Mouse (Mus musculus) B cell, adult 67 days (primary cell): ENCODE data around the gene Palm. TPM values are rescaled to one million over a fixed set of nuclear protein-coding genes. Genes with fewer than 3 reads are reported as not detected.

ENCODE experiments used
- total RNA-seq, 2 experiments: library from RNA; stranded (reverse); gene quantifications; 4 replicates each; pipeline ENCODE4 v1.2.4; 2023

Gene Palm
- total RNA-seq = 1 to 10 TPM; 4.9 to 5.1 TPM

DNA sequence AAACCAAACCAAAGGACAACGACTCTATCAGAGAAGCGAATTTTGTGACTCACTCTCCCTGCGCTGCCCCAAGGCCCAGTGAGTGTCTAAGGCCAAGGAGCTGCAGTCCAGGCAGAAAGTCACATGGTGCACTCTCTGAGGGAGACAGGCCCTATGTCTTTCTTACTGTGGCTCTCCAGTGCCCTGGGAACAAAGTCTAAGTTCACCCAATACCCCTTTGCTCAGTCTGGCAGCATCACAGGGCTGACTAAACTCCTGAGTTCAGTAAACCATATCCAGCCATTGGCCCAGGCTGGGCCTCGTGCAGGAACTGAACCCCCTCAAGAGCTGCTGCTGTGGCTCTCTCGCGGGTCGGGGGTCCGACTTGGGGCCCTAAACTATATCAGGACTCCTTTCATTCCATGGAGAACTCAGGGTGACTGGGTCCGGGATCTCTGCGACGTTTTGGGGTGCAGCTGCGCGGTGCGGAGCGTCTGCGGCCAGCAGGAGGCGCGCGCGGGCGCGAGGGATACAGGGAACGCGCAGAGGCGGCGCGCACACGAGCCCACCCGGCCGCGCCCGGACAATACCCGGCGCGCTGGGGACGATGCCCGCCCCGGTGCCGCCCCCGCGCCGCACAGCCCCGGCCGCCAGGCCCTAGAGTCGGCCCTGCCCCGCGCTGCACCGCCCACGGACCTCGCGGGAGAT lies at the start of gene Palm:
TSS of gene Palm (plus strand) at position 522 of the 687 bp plus-strand sequence.

GRCm38 (mm10) chr10:79745898-79746773 lies 47.2 kb upstream of the Palm start, which contains the start of gene Polrmt:
Polrmt (minus strand) TSS chr10:79746581.

GRCm38 (mm10) chr10:79754856-79755516 lies 38.4 kb upstream of the Palm start, which contains the start of gene Fgf22:
Fgf22 (plus strand) TSS chr10:79755076.

DNA sequence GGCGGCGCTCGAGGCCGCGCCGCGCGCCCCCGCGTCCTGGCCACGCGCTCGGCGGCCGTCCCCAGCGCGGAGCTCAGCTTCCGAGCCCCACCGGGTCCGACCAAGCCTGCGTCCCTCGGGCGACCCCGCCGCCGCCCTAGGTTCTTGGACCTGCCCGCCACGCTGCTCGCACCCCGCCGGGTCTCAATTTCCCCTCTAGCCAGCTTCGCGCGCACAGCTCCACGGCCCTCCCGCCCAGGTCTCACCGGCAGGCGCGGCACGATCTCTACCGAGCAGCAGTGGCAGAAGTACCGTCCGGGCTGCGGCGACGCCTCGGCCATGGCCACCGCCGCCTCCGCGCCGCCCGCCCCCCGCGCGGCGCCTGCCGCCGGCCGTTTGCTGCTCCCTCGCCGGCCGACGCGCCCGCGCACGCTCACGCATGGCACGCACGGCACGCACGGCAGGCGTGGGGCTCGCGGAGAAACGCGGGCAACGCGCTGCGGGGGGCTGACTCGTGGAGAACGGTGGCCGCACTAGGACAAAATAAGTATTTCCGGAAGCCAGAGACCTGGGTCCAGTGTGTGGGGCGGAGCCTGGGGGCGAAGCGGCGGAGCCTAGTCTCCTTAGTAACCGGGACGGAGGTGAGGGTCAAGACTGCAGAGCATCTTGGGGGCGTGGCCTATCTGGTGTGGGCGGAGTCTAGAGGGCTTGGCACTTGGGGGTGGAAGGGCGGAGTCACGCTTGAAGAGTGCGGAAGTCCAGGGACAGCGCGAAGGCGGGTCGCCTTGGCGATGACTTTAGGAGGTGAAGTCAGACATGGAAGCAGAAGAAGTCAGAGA lies 26.7 kb upstream of the Palm start, which contains the start of gene Rnf126:
TSS of gene Rnf126 (minus strand) at position 445 of the 818 bp plus-strand sequence.

DNA sequence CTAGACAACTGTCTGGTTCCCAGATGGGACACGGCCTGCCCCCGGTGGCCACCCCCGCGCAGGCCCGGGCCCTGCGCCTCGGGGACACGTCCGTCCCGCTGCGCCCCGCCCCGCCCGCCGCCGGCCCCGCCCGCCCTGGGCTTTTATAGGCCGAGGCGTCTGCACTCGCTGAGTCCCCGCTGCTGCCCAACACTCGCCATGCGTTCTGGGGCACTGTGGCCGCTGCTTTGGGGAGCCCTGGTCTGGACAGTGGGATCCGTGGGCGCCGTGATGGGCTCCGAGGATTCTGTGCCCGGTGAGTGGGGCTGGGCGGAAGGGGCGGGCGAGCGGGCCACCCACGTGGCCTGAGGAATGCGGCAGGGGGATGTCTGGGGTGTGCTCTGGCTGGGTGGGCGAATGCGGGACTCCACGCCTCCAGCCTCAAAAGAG lies 16.3 kb upstream of the Palm start, which contains the start of gene Fstl3:
TSS of gene Fstl3 (plus strand) at position 170 of the 429 bp plus-strand sequence.

DNA sequence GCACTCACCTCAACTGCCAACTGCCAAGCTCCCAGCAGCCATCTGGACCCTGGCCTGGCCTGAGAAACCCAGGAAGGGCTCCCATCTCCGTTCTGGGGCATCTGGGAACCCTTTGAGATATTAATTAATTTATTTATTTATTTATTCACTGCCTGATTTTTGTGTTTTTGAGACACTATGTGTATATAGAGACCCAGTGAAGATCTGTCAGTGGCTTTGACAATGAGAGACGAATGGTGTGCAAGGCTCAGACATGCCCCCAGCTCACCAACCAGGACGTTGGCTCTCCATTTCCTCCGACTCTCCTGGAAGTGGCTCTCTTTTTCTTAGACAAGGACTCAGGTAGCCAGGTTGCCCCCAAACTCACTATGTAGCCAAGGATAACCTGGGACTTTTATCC lies 2.5 kb upstream of the Palm start, which contains the start of gene Prss57:
TSS of gene Prss57 (minus strand) at position 101 of the 400 bp plus-strand sequence.

DNA sequence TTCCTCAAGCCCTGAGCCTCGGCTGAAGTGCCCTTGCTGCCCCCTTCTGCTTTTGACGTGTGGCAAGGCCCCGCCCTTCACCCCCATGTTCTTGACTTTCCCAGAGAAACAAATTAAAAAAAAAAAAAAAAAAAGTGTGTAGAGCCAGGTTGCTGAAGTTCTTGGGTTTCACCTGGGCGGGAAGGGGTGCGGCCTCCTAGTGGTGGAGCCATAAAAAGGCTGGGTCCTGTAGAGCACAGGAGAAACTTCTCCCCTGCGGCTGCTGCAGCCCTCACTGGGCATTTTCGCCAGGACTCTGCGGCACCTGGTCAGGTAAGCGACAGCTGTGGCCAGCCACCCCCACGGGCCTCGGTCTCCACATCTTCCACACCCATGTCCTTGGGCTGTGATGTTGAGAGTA lies 27.4 kb downstream of the Palm start, which contains the start of gene Misp:
TSS of gene Misp (plus strand) at position 208 of the 400 bp plus-strand sequence.

DNA sequence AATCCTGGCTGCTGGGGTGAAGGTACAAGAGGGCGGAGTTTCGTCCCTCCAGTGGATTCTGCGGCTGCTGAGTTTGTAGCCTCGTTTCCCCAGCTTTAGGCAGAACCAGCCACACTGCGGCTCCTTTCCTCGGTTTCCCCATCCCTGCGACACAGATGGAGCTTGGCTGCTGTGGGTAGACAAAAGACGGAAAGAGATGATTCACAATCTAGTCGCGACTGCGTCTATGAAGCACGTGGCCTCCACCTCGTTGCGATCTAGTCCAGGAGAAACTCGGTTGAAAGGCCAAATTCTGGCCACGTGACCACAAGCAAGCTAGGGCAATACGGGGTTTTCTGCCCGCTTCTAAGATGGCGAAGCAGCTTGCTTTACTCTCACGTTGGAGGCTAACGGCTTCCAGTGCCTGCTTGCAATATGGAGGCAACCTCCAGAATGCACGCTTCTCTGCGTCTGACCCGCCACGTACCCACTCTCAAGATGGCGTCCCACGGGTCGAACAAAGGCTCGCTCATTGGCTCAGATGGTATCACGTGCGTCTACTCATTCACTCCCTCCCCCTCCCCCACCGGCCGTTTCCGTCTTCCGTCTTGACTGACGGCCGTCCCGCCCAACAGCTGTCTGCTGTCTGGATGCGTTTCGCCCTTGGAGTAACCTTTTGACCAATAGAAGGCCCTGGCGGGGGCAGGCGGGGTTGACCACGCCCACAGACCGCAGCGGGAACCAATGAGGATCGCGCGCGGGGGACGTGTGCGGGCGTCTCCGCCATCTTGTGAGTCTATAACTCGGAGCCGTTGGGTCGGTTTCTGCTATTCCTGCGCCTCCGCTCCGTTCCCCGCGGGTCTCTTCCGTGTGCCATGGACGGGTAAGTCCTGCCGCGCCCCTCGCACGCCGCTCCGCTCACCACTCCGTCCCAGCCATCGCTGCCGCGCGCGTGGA lies 60.8 kb downstream of the Palm start, which contains the start of gene Ptbp1:
TSS of gene Ptbp1 (plus strand) at position 568 of the 936 bp plus-strand sequence.

Other genes starting within 250 kb of the Palm start
- 10 to 100 TPM; 43.0 to 53.7 TPM for gene Mier2, start 238.4 kb upstream of the Palm start, total RNA-seq
- gene Theg, start 206.2 kb upstream of the Palm start, total RNA-seq = under 1 TPM in 1 of 2 experiments, not detected in 1; 0.93 TPM
- not detected for gene C2cd4c, start 179.5 kb upstream of the Palm start, total RNA-seq
- gene Shc2, start 155.7 kb upstream of the Palm start, total RNA-seq = not detected
- gene Odf3l2, start 147.8 kb upstream of the Palm start, total RNA-seq = not detected
- not detected for gene Madcam1, start 129.0 kb upstream of the Palm start, total RNA-seq
- 10 to 100 TPM; 18.5 to 20.8 TPM for gene Tpgs1, start 124.2 kb upstream of the Palm start, total RNA-seq
- 10 to 100 TPM; 63.2 to 75.0 TPM for gene Cdc34, start 111.4 kb upstream of the Palm start, total RNA-seq
- gene Gzmm, start 104.6 kb upstream of the Palm start, total RNA-seq = 1 to 10 TPM; 1.6 to 1.9 TPM
- 100 to 1,000 TPM; 103 to 111 TPM for gene Bsg, start 89.1 kb upstream of the Palm start, total RNA-seq
- gene Hcn2, start 76.9 kb upstream of the Palm start, total RNA-seq = under 1 TPM; 0.18 to 0.35 TPM
- 10 to 100 TPM; 64.8 to 74.2 TPM for gene Polrmt, start 47.0 kb upstream of the Palm start, total RNA-seq
- gene Fgf22, start 38.5 kb upstream of the Palm start, total RNA-seq = not detected
- gene Rnf126, start 26.6 kb upstream of the Palm start, total RNA-seq = 10 to 100 TPM; 56.5 to 58.6 TPM
- gene Fstl3, start 16.3 kb upstream of the Palm start, total RNA-seq = 1 to 10 TPM; 1.8 to 2.0 TPM
- gene Prss57, start 2.6 kb upstream of the Palm start, total RNA-seq = not detected
- gene Misp, start 27.4 kb downstream of the Palm start, total RNA-seq = under 1 TPM in 1 of 2 experiments, not detected in 1; 0.23 TPM
- gene Ptbp1, start 60.9 kb downstream of the Palm start, total RNA-seq = 100 to 1,000 TPM; 437 to 440 TPM
- gene Prtn3, start 80.9 kb downstream of the Palm start, total RNA-seq = not detected
- gene Plppr3, start 81.1 kb downstream of the Palm start, total RNA-seq = under 1 TPM; 0.47 to 0.70 TPM
- not detected for gene Elane, start 92.7 kb downstream of the Palm start, total RNA-seq
- gene Cfd, start 97.3 kb downstream of the Palm start, total RNA-seq = not detected
- 10 to 100 TPM; 73.7 to 75.0 TPM for gene Med16, start 115.4 kb downstream of the Palm start, total RNA-seq
- gene Gm26602, start 117.3 kb downstream of the Palm start, total RNA-seq = not detected
- gene Kiss1r, start 123.4 kb downstream of the Palm start, total RNA-seq = under 1 TPM; 0.50 to 0.93 TPM
- gene R3hdm4, start 127.6 kb downstream of the Palm start, total RNA-seq = 10 to 100 TPM; 94.6 to 97.9 TPM
- 10 to 100 TPM; 40.0 to 49.7 TPM for gene Arid3a, start 133.5 kb downstream of the Palm start, total RNA-seq
- gene Wdr18, start 166.6 kb downstream of the Palm start, total RNA-seq = 10 to 100 TPM; 44.5 to 55.3 TPM
- gene Grin3b, start 177.1 kb downstream of the Palm start, total RNA-seq = under 1 TPM in 1 of 2 experiments, not detected in 1; 0.24 TPM
- 100 to 1,000 TPM; 156 to 169 TPM for gene Tmem259, start 190.8 kb downstream of the Palm start, total RNA-seq
- gene Cnn2, start 195.0 kb downstream of the Palm start, total RNA-seq = 100 to 1,000 TPM; 339 to 353 TPM
- 10 to 100 TPM; 57.1 to 61.6 TPM for gene Abca7, start 202.9 kb downstream of the Palm start, total RNA-seq
- 100 to 1,000 TPM; 538 to 550 TPM for gene Arhgap45, start 223.1 kb downstream of the Palm start, total RNA-seq
- 100 to 1,000 TPM in 1 of 2 experiments, 10 to 100 TPM in 1; 91.9 to 101 TPM for gene Polr2e, start 246.2 kb downstream of the Palm start, total RNA-seq